Mouse (Mus musculus) midbrain, embryonic 13.5 days (tissue): ENCODE measurements around the gene Parn. TPM values are rescaled to one million over a fixed set of nuclear protein-coding genes. Genes with fewer than 3 reads are reported as not detected.
"Not testable (repeated sequence)": the region's sequence is repeated elsewhere in the genome, so short reads cannot be mapped to it uniquely, and the experiment has no call there.

Experiments used
- ATAC-seq: fragments of 200-750 bp; cut with Nextera tagmentation; 2 replicates; pipeline ENCODE4 v1.8.0; 2017; ENCODE audit warnings: mild to moderate bottlenecking, moderate TSS enrichment, moderate library complexity
- H3K27ac ChIP-seq: fragments of 300-500 bp; sonication (generic); 2 replicates; pipeline ENCODE4 v1.5.1; 2015; ENCODE audit warnings: inconsistent platforms, mild to moderate bottlenecking, moderate library complexity
- H3K27me3 ChIP-seq: fragments of 300-500 bp; sonication (generic); 2 replicates; pipeline ENCODE4 v1.6.1; 2015; ENCODE audit warnings: mild to moderate bottlenecking, inconsistent platforms
- H3K36me3 ChIP-seq: fragments of 300-500 bp; sonication (generic); 2 replicates; pipeline ENCODE4 v1.6.1; 2015; ENCODE audit warnings: mild to moderate bottlenecking, inconsistent platforms
- H3K4me1 ChIP-seq: fragments of 300-500 bp; sonication (generic); replicated peaks from 2 replicates; pipeline ENCODE4 v1.6.1; 2015; ENCODE audit warnings: inconsistent platforms
- H3K4me2 ChIP-seq: fragments of 300-500 bp; sonication (generic); replicated peaks from 2 replicates; pipeline ENCODE4 v1.6.1; 2015; ENCODE audit warnings: moderate library complexity, mild to moderate bottlenecking, inconsistent platforms
- H3K4me3 ChIP-seq: fragments of 300-500 bp; sonication (generic); replicated peaks from 2 replicates; pipeline ENCODE4 v1.5.1; 2015; ENCODE audit warnings: mild to moderate bottlenecking, inconsistent platforms
- H3K9ac ChIP-seq: fragments of 300-500 bp; sonication (generic); replicated peaks from 2 replicates; pipeline ENCODE4 v1.6.1; 2015; ENCODE audit warnings: mild to moderate bottlenecking, inconsistent platforms
- H3K9me3 ChIP-seq: fragments of 300-500 bp; sonication (generic); 2 replicates; pipeline ENCODE4 v1.6.1; 2016; ENCODE audit warnings: mild to moderate bottlenecking, inconsistent platforms
- WGBS: fragments of 180-500 bp; shearing (Covaris S2); methylation state at CpG from one replicate; pipeline ENCODE4 v1.1.7; 2015; 5-methylcytosine and 5-hydroxymethylcytosine counted together
- polyA plus RNA-seq: library from polyadenylated mRNA; unstranded; fragments of >200 nt; fragmentation: Nextera tagmentation; extraction: Ambion mirVana; gene quantifications from 2 replicates; pipeline ENCODE4 v1.2.1, GENCODE M21; 2015

Gene Parn
- polyA plus RNA-seq, 1 experiment from 2014 or later: 37.7 TPM

DNA sequence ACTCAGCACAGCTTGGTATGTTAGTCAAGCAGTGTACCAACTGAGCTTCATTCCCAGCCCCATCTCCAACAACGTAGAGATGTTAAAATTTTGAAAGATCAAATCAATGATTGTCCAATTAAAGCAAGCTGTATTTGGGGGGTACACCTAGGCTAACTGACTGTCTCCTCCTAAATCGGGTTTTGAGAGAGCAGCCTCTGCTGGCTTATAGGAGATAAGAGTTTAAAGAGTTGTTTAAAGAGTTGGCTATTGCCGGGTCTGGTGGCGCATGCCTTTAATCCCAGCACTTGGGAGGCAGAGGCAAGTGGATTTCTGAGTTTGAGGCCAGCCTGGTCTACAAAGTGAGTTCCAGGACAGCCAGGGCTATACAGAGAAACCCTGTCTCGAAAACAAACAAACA, 2.9 kb upstream of the Parn start:
- not testable (repeated sequence) for H3K36me3 ChIP-seq, H3K4me3 ChIP-seq, ATAC-seq, H3K9me3 ChIP-seq, H3K27me3 ChIP-seq, H3K9ac ChIP-seq, H3K27ac ChIP-seq
- 77% methylated on average over 5 of the region's 5 CpGs for WGBS
- H3K4me1 ChIP-seq: peaks cover 29% of the 10 kb centered on the region
- H3K4me2 ChIP-seq: peak overlapping the region; percentile 85

DNA sequence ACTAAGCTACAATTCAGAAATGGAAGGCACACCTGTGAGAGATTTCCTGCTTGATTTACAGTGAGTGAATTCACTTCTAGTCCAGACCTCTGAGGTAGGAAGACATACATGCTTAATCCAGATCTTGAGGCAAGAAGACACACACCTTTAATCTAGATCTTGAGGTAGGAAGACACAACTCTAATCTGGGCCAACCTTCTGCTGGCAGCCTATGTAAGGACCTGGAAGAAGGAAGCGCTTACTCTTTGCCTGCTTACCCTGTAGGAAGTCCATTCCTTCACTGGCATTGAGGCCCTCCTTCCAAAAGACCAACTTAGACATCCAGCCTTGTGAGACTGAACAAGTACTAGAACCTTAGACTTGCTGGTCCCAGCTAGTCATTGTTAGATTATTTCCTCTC, 1.3 kb upstream of the Parn start:
- H3K4me2 ChIP-seq: no peak overlapping the region
- H3K27ac ChIP-seq: no peak overlapping the region
- H3K4me1 ChIP-seq: peaks cover 29% of the 10 kb centered on the region
- peaks cover 10% of the 10 kb centered on the region for H3K36me3 ChIP-seq
- 88% methylated on average over 1 of the region's 1 CpGs for WGBS
- no peaks in the 10 kb centered on the region for H3K27me3 ChIP-seq
- no peak overlapping the region for H3K9ac ChIP-seq
- no peak overlapping the region for H3K4me3 ChIP-seq
- ATAC-seq: no peak
- H3K9me3 ChIP-seq: no peaks in the 10 kb centered on the region

- Histone ChIP-seq H3K4me3 (peak overlapping the region; percentile 80), H3K36me3 (peaks cover 12% of the 10 kb centered on the region), H3K27me3 (no peaks in the 10 kb centered on the region), H3K4me1 (peaks cover 29% of the 10 kb centered on the region), H3K9me3 (no peaks in the 10 kb centered on the region), H3K9ac (peak overlapping the region; percentile 81; the same call in 1 of the 2 replicates), H3K4me2 (peak overlapping the region; percentile 88), H3K27ac (peak overlapping the region; percentile 76)
- ATAC-seq: no peak
- 79% methylated on average over 10 of the region's 10 CpGs for WGBS
Measured at GRCm38 (mm10) chr16:13668402-13669108, 585 bp upstream of the Parn start.

DNA sequence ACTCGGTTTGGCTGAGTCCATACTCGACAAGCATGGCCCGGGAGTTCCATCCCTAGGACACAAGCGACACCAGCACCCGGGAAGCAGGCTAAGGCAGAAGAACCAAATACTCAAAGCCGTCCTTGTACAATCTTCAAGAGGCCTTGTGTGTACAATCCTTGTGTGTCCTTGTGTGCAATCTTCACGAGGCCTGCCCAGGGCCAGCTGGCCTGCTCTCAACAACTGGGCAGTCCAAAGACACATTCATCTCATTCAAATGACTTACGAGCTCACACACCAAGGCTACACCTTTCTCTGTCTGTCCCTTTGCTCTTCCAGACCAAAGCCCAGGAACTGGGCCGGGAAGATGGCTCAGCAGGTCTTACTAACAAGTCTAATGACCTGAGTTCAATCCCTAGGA, 7.2 kb downstream of the Parn start:
- no peak for ATAC-seq
- Histone ChIP-seq H3K9ac (no peak overlapping the region), H3K27ac (no peak overlapping the region), H3K27me3 (no peaks in the 10 kb centered on the region), H3K9me3 (no peaks in the 10 kb centered on the region), H3K4me2 (no peak overlapping the region), H3K4me3 (no peak overlapping the region), H3K4me1 (no peaks in the 10 kb centered on the region), H3K36me3 (peaks cover 63% of the 10 kb centered on the region)
- WGBS: 95% methylated on average over 9 of the region's 9 CpGs

- 94% methylated on average over 3 of the region's 3 CpGs for WGBS
- no peaks in the 10 kb centered on the region for H3K9me3 ChIP-seq
- no peak for ATAC-seq
- no peak overlapping the region for H3K4me3 ChIP-seq
- H3K27ac ChIP-seq: no peak overlapping the region
- H3K27me3 ChIP-seq: no peaks in the 10 kb centered on the region
- no peaks in the 10 kb centered on the region for H3K4me1 ChIP-seq
- peaks cover 67% of the 10 kb centered on the region for H3K36me3 ChIP-seq
- no peak overlapping the region for H3K4me2 ChIP-seq
- H3K9ac ChIP-seq: no peak overlapping the region
Measured at GRCm38 (mm10) chr16:13658886-13659285, 9.1 kb downstream of the Parn start.

GRCm38 (mm10) chr16:13645930-13646329, 22.0 kb downstream of the Parn start:
- WGBS: 85% methylated on average over 4 of the region's 4 CpGs
- no peak overlapping the region for H3K4me3 ChIP-seq
- H3K4me2 ChIP-seq: no peak overlapping the region
- H3K9me3 ChIP-seq: no peaks in the 10 kb centered on the region
- H3K36me3 ChIP-seq: peaks cover 44% of the 10 kb centered on the region
- H3K4me1 ChIP-seq: no peaks in the 10 kb centered on the region
- no peak overlapping the region for H3K9ac ChIP-seq
- H3K27me3 ChIP-seq: no peaks in the 10 kb centered on the region
- ATAC-seq: no peak
- H3K27ac ChIP-seq: no peak overlapping the region

DNA sequence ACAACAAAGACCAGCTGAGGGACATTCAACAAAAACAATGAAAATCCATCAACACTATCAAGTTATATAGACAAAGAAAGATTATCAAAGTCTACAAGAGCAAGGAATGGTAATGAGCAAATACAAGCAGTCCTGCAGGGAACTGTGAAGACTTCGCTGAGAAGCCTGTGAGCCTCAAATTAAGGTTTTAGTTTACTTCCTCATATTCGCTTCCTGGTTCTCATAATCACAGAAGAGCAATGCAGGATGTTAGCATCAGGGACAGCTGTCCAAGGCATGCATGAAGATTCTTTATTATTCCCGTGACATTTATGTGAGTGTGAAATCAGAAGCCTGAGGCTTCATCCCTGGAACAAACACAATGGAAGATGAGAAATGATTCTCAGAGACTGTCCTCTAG, 23.5 kb downstream of the Parn start:
- peaks cover 38% of the 10 kb centered on the region for H3K36me3 ChIP-seq
- no peak overlapping the region for H3K27ac ChIP-seq
- no peak overlapping the region for H3K9ac ChIP-seq
- no peaks in the 10 kb centered on the region for H3K9me3 ChIP-seq
- no peak for ATAC-seq
- H3K27me3 ChIP-seq: no peaks in the 10 kb centered on the region
- WGBS: 92% methylated on average over 3 of the region's 3 CpGs
- no peak overlapping the region for H3K4me2 ChIP-seq
- no peaks in the 10 kb centered on the region for H3K4me1 ChIP-seq
- no peak overlapping the region for H3K4me3 ChIP-seq

DNA sequence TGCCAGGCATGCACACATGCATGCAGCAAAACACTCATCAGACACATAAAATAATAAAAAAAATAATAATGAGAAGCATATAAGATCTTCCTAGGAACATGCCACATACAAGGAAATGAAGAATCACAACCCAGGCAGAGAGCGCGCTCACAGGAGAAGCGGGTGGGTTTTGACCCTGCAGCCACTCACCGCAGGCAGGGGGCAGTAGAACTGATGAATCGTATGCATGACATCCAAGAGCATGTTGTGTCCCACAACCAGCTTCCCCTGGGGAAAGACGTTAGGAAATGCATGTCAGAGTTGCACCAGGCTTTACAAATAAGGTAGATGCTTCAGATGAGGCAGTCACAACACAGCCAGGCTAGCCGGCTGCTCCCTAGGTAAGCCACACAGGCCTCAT, 27.9 kb downstream of the Parn start:
- Histone ChIP-seq H3K9ac (no peak overlapping the region), H3K4me2 (no peak overlapping the region), H3K4me3 (no peak overlapping the region), H3K9me3 (no peaks in the 10 kb centered on the region), H3K27me3 (no peaks in the 10 kb centered on the region), H3K4me1 (no peaks in the 10 kb centered on the region), H3K36me3 (peaks cover 38% of the 10 kb centered on the region), H3K27ac (no peak overlapping the region)
- WGBS: 79% methylated on average over 7 of the region's 7 CpGs
- ATAC-seq: no peak

GRCm38 (mm10) chr16:13639508-13639907, 28.5 kb downstream of the Parn start:
- Histone ChIP-seq H3K9ac (no peak overlapping the region), H3K27ac (no peak overlapping the region), H3K36me3 (peaks cover 42% of the 10 kb centered on the region), H3K27me3 (no peaks in the 10 kb centered on the region), H3K4me2 (no peak overlapping the region), H3K4me3 (no peak overlapping the region), H3K9me3 (no peaks in the 10 kb centered on the region), H3K4me1 (no peaks in the 10 kb centered on the region)
- ATAC-seq: no peak
- 92% methylated on average over 5 of the region's 5 CpGs for WGBS

DNA sequence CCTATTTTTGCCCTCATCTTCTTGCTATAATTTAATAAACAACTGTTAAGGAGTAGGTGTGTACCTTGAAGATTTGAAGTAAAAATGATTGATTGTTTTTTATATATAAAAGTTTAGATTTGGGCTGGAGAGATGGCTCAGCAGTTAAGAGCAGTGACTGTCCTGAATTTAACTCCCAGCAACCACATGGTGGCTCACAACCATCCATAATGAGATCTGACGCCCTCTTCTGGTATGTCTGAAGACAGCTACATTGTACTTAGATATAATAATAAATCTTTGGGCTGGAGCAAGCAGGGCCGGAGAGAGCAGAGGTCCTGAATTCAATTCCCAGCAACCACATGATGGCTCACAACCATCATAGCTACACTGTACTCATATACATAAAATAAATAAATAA, 29.8 kb downstream of the Parn start:
- H3K36me3 ChIP-seq: peaks cover 45% of the 10 kb centered on the region
- not testable (repeated sequence) for H3K4me3 ChIP-seq, H3K4me1 ChIP-seq, H3K27me3 ChIP-seq, H3K9ac ChIP-seq, H3K4me2 ChIP-seq, ATAC-seq, H3K27ac ChIP-seq, H3K9me3 ChIP-seq
- 31% methylated on average over 2 of the region's 2 CpGs for WGBS

DNA sequence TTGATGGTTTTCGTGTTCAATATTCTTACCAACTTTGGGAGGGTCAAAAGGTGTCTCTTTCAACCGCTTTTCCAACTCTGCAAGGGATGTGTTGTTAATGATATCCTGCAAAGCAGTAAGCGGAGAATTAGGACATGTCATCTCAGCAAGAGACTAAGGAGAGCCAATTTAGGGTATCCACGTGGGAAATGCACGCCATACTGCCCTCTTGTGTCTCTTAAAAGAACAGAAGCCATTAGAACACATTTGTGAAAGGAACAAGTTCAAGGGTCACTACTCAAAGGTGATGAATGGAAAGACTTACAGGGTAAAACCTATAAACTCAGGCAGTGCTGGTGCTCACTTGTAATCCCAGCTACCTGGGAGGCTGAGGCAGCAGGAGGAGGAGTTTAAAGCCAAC, 39.6 kb downstream of the Parn start:
- Histone ChIP-seq H3K9me3 (no peaks in the 10 kb centered on the region), H3K36me3 (peaks cover 68% of the 10 kb centered on the region), H3K27ac (no peak overlapping the region), H3K4me2 (no peak overlapping the region), H3K4me1 (no peaks in the 10 kb centered on the region), H3K9ac (no peak overlapping the region), H3K27me3 (no peaks in the 10 kb centered on the region), H3K4me3 (no peak overlapping the region)
- WGBS: 46% methylated on average over 5 of the region's 5 CpGs
- no peak for ATAC-seq

DNA sequence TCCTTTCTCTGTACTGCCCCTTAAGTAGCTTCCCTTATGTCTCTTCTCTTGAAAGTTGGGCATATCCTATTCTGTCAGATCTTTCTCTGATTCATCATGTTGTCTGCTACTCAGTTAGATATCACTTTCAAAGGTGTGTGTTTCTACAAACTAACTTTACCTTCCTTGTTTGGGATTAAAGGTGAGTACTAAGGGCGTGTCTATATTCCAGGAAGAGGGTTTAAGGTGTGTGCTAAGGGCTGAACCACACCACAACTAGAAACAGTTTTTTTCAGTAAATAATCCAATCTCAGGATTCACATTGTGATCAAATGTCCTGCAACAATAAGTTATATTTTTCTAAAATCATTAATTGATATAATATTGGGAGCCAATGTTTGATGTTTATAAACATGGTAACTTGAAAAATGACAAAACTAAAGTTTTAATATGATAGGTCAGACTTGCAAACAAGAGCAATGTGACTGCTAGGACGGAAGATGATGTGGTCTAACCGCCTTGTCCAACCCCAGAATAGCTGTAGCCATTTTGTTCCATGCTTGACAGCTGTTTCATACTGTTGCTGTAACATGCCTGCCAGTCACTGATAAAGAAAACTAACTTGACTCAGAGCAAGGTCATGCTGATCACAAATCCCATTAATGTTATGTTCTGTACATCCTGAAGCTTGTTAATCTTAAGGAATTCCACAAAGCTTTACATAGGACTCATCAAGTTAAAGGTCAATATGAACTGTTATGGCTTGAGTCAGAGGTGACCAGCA, 46.0 kb downstream of the Parn start:
- Histone ChIP-seq H3K9ac (no peak overlapping the region), H3K27ac (no peak overlapping the region), H3K27me3 (no peaks in the 10 kb centered on the region), H3K4me2 (no peak overlapping the region), H3K4me3 (no peak overlapping the region), H3K36me3 (peaks cover 43% of the 10 kb centered on the region), H3K9me3 (no peaks in the 10 kb centered on the region), H3K4me1 (no peaks in the 10 kb centered on the region)
- no peak for ATAC-seq
- WGBS: 90% methylated on average over 3 of the region's 3 CpGs
